Mouse (Mus musculus) C2C12 (cell line): ENCODE data around the gene Mybpc3.

Source experiments
- CTCF ChIP-seq: IDR thresholded peaks from one replicate; pipeline ENCODE4 v1.5.1; 2011; ENCODE audit not compliant: control insufficient read depth, insufficient read depth, insufficient read length
- MAX ChIP-seq: IDR thresholded peaks from one replicate; pipeline ENCODE4 v1.6.1; 2011; ENCODE audit warnings: mild to moderate bottlenecking, control low read depth
- USF1 ChIP-seq: IDR thresholded peaks from one replicate; pipeline ENCODE4 v1.6.1; 2011; ENCODE audit warnings: low read depth, mild to moderate bottlenecking, control low read depth, moderate library complexity

DNA sequence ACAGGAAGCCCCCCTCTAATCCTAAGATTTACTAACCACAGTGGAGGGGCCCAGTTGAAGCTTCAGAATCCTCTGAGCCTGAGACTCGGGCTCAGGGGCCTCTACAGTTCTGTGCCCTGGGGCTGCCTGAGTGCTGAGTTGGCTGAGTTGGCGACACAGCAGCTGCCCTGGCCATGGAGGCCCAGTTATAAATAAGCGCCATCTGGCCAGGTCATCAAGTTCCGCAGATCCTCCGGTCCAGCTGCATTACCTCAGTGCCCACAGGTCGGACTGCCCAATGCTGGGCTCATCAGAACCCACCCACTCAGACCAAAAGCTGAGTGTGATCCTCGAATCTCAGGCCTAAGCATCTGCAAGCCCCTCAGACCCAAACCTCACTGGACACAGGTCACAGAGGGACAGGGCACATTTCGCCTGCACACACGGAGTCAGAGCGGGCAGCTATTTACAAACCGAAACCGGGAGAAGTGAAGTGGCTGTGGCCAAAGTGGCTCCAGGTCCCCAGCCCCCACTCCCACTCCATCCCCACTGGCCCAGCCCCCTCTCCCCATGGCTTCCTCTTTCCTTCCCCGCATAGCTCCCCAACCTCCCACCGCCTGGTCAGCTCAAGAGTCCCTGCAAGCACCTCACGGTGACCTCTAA, 33.6 kb upstream of the Mybpc3 start:
- no peak for TF ChIP-seq CTCF
- no peak for TF ChIP-seq MAX
- TF ChIP-seq USF1 = no peak
